Mouse (Mus musculus) cerebellum, adult 2 months (tissue): Measurements from ENCODE around the gene 3110040M04Rik.
"Not testable (repeated sequence)": the region's sequence is repeated elsewhere in the genome, so short reads cannot be mapped to it uniquely, and the experiment has no call there.

Experiments used
- CTCF ChIP-seq: fragments of 200-500 bp; IDR thresholded peaks from 2 replicates; pipeline ENCODE4 v1.5.1; 2011; ENCODE audit warnings: low read depth, mild to moderate bottlenecking, control low read depth, low read length, moderate library complexity, borderline replicate concordance; ENCODE audit not compliant: insufficient read depth
- POLR2A ChIP-seq: fragments of 200-500 bp; IDR thresholded peaks from 2 replicates; pipeline ENCODE4 v1.6.1; 2011; ENCODE audit warnings: low read length, control low read depth, borderline replicate concordance; ENCODE audit not compliant: insufficient read depth

DNA sequence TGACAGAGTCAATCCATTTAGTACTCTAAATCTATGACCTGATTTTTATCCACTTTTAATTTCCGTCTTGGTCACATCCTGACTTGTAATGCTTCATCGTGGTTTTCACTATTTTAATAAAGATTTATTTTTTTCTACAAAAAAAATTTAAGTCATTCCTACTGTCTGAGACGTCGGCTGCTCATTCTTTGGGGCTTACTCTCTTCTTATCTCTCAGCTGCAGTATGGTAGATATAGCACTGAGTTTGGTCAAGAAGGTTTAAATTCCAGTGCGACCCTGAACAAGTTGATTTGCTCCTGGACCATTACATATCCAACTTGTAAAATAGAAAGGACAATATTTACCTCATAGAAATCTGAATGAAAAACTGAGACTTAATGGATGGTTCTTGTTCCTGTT lies 7.7 kb downstream of the 3110040M04Rik start:
- TF ChIP-seq CTCF, POLR2A: not testable (repeated sequence)
